Mouse (Mus musculus): ENCODE measurements around the gene Celsr1. TPM values are rescaled to one million over a fixed set of nuclear protein-coding genes. Genes with fewer than 3 reads are reported as not detected.

The Celsr1 gene
- 1 to 10 TPM; 6.4 to 7.2 TPM for total RNA-seq (2021)

- no peak for DNase-seq
- intact Hi-C loops (cut with DNase I) = no loop called here
Measured at GRCm38 (mm10) chr15:86033191-86033841, at the start of gene Celsr1. Celsr1 (minus strand) TSS chr15:86033777.

- DNase-seq = peak in 1 of 2 experiments; percentile 22
- intact Hi-C loops (cut with DNase I) = no loop called here
Measured at GRCm38 (mm10) chr15:86083261-86083741, 49.7 kb upstream of the Celsr1 start.

DNA sequence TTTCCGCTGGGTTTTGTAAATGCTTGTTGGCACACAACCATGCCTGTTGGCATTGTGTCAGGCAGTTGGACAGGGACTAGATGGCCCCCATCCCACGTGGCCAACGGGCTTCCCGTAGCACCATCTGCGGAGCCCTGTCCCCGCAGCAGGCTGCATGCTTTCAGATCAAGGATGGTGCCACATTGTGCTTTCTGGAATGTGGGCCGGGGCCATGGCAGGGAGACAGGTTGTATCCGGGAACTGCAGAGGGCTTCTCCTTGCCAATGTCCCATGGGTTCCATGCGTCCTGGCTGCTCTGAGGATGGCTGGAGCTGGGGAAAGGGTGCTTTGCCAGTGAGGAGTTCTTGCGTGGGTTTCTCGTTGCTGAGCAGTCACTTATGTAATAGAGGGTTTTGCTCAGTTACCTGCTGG, 49.0 kb upstream of the Celsr1 start:
- intact Hi-C loops (cut with DNase I) = no loop called here
- no peak for DNase-seq

DNA sequence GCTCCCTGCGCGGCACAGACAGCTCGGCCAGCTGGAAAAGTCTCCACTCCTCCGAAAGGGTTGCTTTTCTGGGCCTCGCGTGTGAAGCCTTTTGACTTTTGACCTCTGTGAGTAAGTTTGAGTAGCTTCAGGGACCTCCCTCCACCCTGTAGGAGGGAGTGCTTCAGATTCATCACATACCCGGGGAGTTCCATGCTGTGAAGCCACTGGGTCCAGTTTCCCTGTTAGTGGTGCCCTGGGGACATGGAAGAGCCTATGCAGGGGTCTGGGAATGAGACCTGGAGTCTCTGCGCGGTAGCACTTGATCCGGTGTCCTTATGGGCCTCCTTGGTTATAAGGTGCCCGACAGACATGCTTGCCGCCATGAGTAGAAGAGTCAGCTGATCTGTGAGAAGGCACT, 48.1 kb upstream of the Celsr1 start:
- intact Hi-C loops (cut with DNase I) = no loop called here
- DNase-seq = no peak

- no peak for DNase-seq
- intact Hi-C loops (cut with DNase I) = no loop called here
Measured at GRCm38 (mm10) chr15:86080408-86080807, 46.8 kb upstream of the Celsr1 start.

GRCm38 (mm10) chr15:86079876-86080275, 46.3 kb upstream of the Celsr1 start:
- DNase-seq = no peak
- intact Hi-C loops (cut with DNase I) = loop anchor here (2.0 kb wide), 1 partner anchor 19 kb away; no protein-coding TSS in a partner anchor

- DNase-seq = no peak
- intact Hi-C loops (cut with DNase I) = loop anchor here (2.0 kb wide), 1 partner anchor 19 kb away; no protein-coding TSS in a partner anchor
Measured at GRCm38 (mm10) chr15:86079467-86079866, 45.9 kb upstream of the Celsr1 start.

DNA sequence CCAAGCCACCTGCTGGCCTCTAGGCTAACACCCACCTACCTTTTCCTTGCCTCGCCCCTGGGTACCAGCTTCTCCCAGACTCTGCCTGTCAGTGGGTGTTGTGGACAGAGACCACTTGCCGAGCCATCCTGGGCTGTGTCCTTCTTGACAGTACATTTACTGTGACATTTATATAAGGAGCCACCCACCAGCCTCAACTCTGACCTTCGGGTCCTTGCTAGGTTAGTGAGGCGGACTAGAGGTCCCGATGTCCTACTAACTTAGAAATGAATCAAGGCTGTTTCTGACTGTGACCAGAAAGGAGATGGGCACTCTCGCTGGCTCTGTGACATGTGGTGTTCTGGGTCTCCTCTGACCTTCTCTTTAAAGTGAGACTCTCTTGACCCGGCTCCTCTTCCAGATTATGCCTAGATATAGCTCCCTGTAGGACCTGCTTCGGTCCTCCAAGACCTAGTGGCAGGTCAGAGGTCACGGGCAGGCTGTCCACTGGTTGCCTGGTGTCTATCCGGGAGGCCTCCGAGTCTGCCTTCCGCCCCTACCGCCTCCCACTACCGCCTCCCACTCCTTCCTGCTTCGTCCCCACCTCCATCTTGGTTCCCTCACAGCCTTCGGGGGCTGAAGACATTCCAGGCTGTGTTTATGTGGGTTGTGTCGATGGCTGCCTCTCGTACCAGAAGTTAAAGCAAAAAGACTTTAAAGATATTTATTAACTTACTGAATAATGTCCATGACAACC, 45.1 kb upstream of the Celsr1 start:
- intact Hi-C loops (cut with DNase I) = loop anchor here (2.0 kb wide), 1 partner anchor 18 kb away; no protein-coding TSS in a partner anchor
- no peak for DNase-seq

- no peak for DNase-seq
- intact Hi-C loops (cut with DNase I) = loop anchor here (2.0 kb wide), 1 partner anchor 17 kb away; no protein-coding TSS in a partner anchor
Measured at GRCm38 (mm10) chr15:86077934-86078333, 44.4 kb upstream of the Celsr1 start.

DNA sequence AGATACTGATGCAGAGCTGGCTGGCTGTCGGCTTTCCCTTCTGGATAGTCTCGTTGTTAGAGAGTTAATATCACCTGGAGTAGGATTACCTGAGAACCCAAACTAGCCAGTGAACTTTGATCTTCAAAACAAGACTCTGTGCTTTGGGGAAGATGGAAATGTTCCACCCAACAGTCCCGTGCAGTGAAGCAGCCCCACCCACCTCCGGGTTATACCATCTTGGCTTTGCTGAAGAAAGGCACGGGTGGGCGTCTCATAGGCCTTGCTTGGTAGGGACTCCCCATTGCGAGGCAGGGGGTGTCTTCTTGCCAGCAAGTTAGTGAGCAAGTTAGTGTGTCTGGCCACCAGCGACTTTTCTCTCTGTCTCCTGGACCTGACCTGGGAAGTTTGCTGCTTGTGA, 42.8 kb upstream of the Celsr1 start:
- intact Hi-C loops (cut with DNase I) = no loop called here
- DNase-seq = no peak

DNA sequence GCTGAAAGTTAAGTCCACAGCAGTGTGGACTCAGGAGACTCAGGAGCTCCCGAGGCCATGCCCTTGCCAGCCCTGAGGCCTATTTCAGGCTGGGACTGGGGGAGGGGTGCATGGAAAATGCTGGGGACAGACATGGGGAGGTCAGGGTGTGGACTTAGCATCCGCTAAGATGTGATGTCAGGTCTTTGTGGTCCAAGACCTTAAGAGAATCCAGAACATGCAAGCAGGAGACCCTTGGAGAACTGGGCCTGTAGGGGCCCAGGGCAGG, 42.4 kb upstream of the Celsr1 start:
- no peak for DNase-seq
- intact Hi-C loops (cut with DNase I) = no loop called here

GRCm38 (mm10) chr15:86075305-86076047, 41.9 kb upstream of the Celsr1 start:
- intact Hi-C loops (cut with DNase I) = no loop called here
- no peak for DNase-seq

DNA sequence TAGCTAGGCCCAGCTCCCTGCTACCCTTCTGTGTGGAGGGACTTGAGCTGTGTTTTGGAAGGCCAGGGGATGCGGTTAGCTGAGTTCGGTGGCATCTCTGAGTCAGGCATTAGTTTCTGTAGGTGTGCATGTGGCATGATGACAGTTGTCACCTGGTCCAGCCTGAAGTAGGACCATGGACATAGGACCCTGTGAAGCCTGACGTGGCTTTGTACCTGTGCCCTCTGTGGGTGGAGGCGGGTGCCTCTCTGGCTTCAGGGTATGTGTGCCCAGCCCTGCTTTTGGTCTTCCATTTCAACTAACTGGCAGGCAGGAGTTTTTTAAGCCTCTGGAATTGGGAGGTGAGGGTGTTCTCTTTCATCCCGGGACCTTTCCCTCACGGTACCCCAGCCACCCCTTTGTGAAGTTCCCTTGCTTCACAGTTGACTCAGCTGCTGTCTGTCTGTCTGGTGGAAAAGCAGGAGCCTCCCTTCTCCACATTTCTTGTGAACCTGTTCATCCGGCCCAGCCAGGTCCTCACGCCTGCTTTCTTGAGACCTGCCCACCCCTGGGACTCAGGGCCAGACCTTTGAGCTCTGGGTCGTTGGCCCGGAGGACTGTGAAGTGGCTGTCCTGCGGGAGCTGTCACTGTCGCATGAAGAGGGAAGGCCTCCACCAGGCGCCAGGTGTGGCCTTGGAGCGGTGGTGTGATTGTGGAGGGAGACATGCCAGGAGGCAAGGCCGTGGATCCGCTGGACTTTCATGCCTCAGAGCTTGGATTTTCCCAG, 40.8 kb upstream of the Celsr1 start:
- no peak for DNase-seq
- intact Hi-C loops (cut with DNase I) = no loop called here

- DNase-seq = no peak
- intact Hi-C loops (cut with DNase I) = no loop called here
Measured at GRCm38 (mm10) chr15:86071166-86071565, 37.6 kb upstream of the Celsr1 start.

DNA sequence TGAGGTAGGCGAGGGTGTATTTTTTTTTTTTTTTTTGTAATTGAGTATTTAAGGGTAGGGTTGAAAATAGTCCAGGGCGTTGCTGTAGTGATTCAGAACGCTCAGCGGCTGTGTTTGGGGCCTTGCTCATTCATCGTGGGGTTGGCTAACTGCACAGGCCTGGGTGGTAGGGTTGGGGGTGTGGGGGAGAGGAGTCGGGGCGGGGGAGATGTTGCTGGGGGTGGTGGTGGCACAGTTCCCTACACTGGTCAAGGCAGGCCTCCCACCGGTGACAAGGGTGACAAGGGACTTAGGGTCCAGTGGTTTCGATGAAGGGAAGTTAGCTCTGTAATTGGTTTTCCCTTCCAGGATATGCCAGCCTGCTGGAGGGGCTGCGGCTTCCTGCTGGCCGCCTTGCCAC, 36.8 kb upstream of the Celsr1 start:
- no peak for DNase-seq
- intact Hi-C loops (cut with DNase I) = no loop called here

GRCm38 (mm10) chr15:86069011-86069791, 35.6 kb upstream of the Celsr1 start:
- no peak for DNase-seq
- intact Hi-C loops (cut with DNase I) = no loop called here

DNA sequence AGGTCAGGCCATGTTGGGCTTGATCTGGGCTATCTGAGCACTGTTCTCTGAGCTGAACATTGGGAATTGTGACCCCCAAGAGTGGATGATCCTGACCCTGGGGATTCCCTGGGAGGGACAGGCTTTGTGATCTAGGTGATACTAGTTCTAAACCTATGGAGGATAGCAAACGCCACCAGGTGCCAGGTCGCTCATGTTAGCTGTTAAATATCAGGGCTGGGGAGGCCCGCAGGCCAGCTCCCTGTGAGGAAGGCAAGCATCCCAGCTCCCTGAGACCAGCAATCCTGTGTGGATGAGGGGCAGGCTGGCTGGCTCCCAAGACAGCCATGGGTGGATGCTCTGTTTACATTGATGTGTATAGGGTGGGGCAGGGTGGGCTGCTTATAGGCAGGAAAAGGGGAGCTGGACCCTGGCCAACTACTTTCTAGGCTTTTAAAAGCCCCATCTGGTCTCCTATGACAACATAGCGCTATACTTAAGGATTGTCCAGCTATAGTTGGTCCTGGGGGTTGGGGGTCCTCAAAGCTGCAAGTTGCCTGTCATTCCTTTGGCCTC, 34.4 kb upstream of the Celsr1 start:
- intact Hi-C loops (cut with DNase I) = no loop called here

GRCm38 (mm10) chr15:86067581-86067910, 34.0 kb upstream of the Celsr1 start:
- intact Hi-C loops (cut with DNase I) = no loop called here
- DNase-seq = no peak

More for the DNA sequence above, 34.4 kb upstream of the Celsr1 start:
- no peak for DNase-seq

GRCm38 (mm10) chr15:86066836-86067580, 33.4 kb upstream of the Celsr1 start:
- intact Hi-C loops (cut with DNase I) = no loop called here
- DNase-seq = no peak

Measured in heart, postnatal 36 days (tissue).